Mouse (Mus musculus) MEL (cell line): ENCODE measurements around the gene Hrh1. TPM values are rescaled to one million over a fixed set of nuclear protein-coding genes. Genes with fewer than 3 reads are reported as not detected.

Experiments used
- DNase-seq: peaks from one replicate; pipeline ENCODE4 v3.0.0; 2011; ENCODE audit warnings: low read depth, low spot score
- H3K27ac ChIP-seq: 2 replicates; pipeline ENCODE4 v1.5.1; 2012; ENCODE audit warnings: low read depth, mild to moderate bottlenecking, control low read depth, low read length, moderate library complexity; ENCODE audit not compliant: control insufficient read depth
- H3K27me3 ChIP-seq, 2 experiments: fragments of 150-350 bp in 1 of 2; sonication (generic) in 1 of 2; 2 replicates each; pipeline ENCODE4 v1.6.1; 2012; ENCODE audit warnings: low read length in 2 of 2, mild to moderate bottlenecking in 2 of 2, improper control_type of control experiment in 1 of 2, moderate library complexity in 1 of 2; ENCODE audit not compliant: insufficient read depth in 2 of 2, control insufficient read depth in 1 of 2
- H3K36me3 ChIP-seq, 2 experiments: 2 replicates each; pipeline ENCODE4 v1.6.1; 2012 to 2014; ENCODE audit warnings: low read length in 2 of 2, improper control_type of control experiment in 1 of 2, inconsistent platforms in 1 of 2, mild to moderate bottlenecking in 1 of 2; ENCODE audit not compliant: insufficient read depth in 2 of 2, control insufficient read depth in 1 of 2
- H3K4me1 ChIP-seq, 2 experiments: fragments of 150-350 bp in 1 of 2; sonication (generic) in 1 of 2; 2 replicates each; pipeline ENCODE4 v1.6.1; 2012; ENCODE audit warnings: low read length in 2 of 2, improper control_type of control experiment in 1 of 2, mild to moderate bottlenecking in 1 of 2; ENCODE audit not compliant: insufficient read depth in 2 of 2, control insufficient read depth in 1 of 2
- H3K4me3 ChIP-seq, 2 experiments: fragments of 150-350 bp in 1 of 2; sonication (generic) in 1 of 2; 2 replicates each; pipeline ENCODE4 v1.5.1; 2012; ENCODE audit warnings: low read depth in 2 of 2, low read length in 2 of 2, mild to moderate bottlenecking in 2 of 2, moderate library complexity in 2 of 2, control low read depth in 1 of 2, improper control_type of control experiment in 1 of 2; ENCODE audit not compliant: control insufficient read depth in 1 of 2, insufficient read depth in 1 of 2
- H3K79me2 ChIP-seq: 2 replicates; pipeline ENCODE4 v1.6.1; 2012; ENCODE audit warnings: mild to moderate bottlenecking, low read length, moderate library complexity; ENCODE audit not compliant: control insufficient read depth, poor library complexity, insufficient read depth
- H3K9ac ChIP-seq: 2 replicates; pipeline ENCODE4 v1.6.1; 2012; ENCODE audit warnings: low read depth, mild to moderate bottlenecking, control low read depth, low read length, moderate library complexity; ENCODE audit not compliant: control insufficient read depth, poor library complexity, severe bottlenecking
- H3K9me3 ChIP-seq: fragments of 150-350 bp; sonication (generic); replicated peaks from 2 replicates; pipeline ENCODE4 v1.6.1; 2012; ENCODE audit warnings: mild to moderate bottlenecking, low read length, improper control_type of control experiment, moderate library complexity; ENCODE audit not compliant: insufficient read depth
- CHD1 ChIP-seq: IDR thresholded peaks from 2 replicates; pipeline ENCODE4 v1.6.1; 2012; ENCODE audit warnings: low read depth, mild to moderate bottlenecking, inconsistent platforms, low read length, improper control_type of control experiment
- HCFC1 ChIP-seq: IDR thresholded peaks from 2 replicates; pipeline ENCODE4 v1.6.1; 2012; ENCODE audit warnings: low read depth, mild to moderate bottlenecking, inconsistent platforms, low read length, improper control_type of control experiment, moderate library complexity
- KAT2A ChIP-seq: conservative IDR thresholded peaks from 2 replicates; pipeline ENCODE4 v1.6.1; 2012; ENCODE audit warnings: low read depth, low read length, improper control_type of control experiment, inconsistent platforms
- MAFK ChIP-seq: IDR thresholded peaks from 2 replicates; pipeline ENCODE4 v1.6.1; 2011; ENCODE audit warnings: low read depth, mild to moderate bottlenecking, low read length, improper control_type of control experiment, borderline replicate concordance
- MAX ChIP-seq: IDR thresholded peaks from 2 replicates; pipeline ENCODE4 v1.6.1; 2011; ENCODE audit warnings: low read length, improper control_type of control experiment
- MAZ ChIP-seq: IDR thresholded peaks from 2 replicates; pipeline ENCODE4 v1.6.1; 2012; ENCODE audit warnings: low read depth, mild to moderate bottlenecking, inconsistent platforms, low read length, improper control_type of control experiment
- MXI1 ChIP-seq: IDR thresholded peaks from 2 replicates; pipeline ENCODE4 v1.6.1; 2011; ENCODE audit warnings: mild to moderate bottlenecking, low read depth, low read length, improper control_type of control experiment
- POLR2A ChIP-seq, 2 experiments: IDR thresholded peaks; 2 replicates each; pipeline ENCODE4 v1.6.1; 2011 to 2012; ENCODE audit warnings: low read length in 2 of 2, mild to moderate bottlenecking in 2 of 2, control low read depth in 1 of 2, improper control_type of control experiment in 1 of 2, low read depth in 1 of 2, moderate library complexity in 1 of 2; ENCODE audit not compliant: control insufficient read depth in 1 of 2, insufficient read depth in 1 of 2, poor library complexity in 1 of 2
- POLR2AphosphoS2 ChIP-seq: IDR thresholded peaks from 2 replicates; pipeline ENCODE4 v1.6.1; 2011; ENCODE audit warnings: low read length, improper control_type of control experiment
- RCOR1 ChIP-seq: IDR thresholded peaks from 2 replicates; pipeline ENCODE4 v1.6.1; 2012; ENCODE audit warnings: low read depth, mild to moderate bottlenecking, inconsistent platforms, low read length, improper control_type of control experiment
- SIN3A ChIP-seq: IDR thresholded peaks from 2 replicates; pipeline ENCODE4 v1.6.1; 2012; ENCODE audit warnings: low read length, improper control_type of control experiment, inconsistent platforms
- TAL1 ChIP-seq: IDR thresholded peaks from 2 replicates; pipeline ENCODE4 v1.6.1; 2012; ENCODE audit warnings: mild to moderate bottlenecking, inconsistent platforms, low read length, moderate library complexity, mixed read lengths
- TBP ChIP-seq: IDR thresholded peaks from 2 replicates; pipeline ENCODE4 v1.8.0; 2011; ENCODE audit warnings: low read depth, low read length, improper control_type of control experiment
- TCF12 ChIP-seq: IDR thresholded peaks from 2 replicates; pipeline ENCODE4 v1.6.1; 2014; ENCODE audit warnings: low read depth, mild to moderate bottlenecking, inconsistent platforms, low read length, improper control_type of control experiment, moderate library complexity
- USF2 ChIP-seq, 2 experiments: IDR thresholded peaks; 2 replicates each; pipeline ENCODE4 v1.6.1; 2011 to 2012; ENCODE audit warnings: improper control_type of control experiment in 2 of 2, low read length in 2 of 2, borderline replicate concordance in 1 of 2, inconsistent platforms in 1 of 2, low read depth in 1 of 2, mild to moderate bottlenecking in 1 of 2; ENCODE audit not compliant: insufficient read depth in 1 of 2
- ZC3H11A ChIP-seq: IDR thresholded peaks from 2 replicates; pipeline ENCODE4 v1.6.1; 2012; ENCODE audit warnings: low read depth, mild to moderate bottlenecking, inconsistent platforms, low read length, improper control_type of control experiment
- ZNF384 ChIP-seq: IDR thresholded peaks from 2 replicates; pipeline ENCODE4 v1.6.1; 2012; ENCODE audit warnings: low read depth, mild to moderate bottlenecking, inconsistent platforms, low read length, improper control_type of control experiment
- polyA plus RNA-seq, 2 experiments: library from polyadenylated mRNA; stranded (reverse) in 1 of 2; unstranded in 1 of 2; fragments of >175 nt in 1 of 2; fragments of >200 nt in 1 of 2; gene quantifications; 2 replicates each; pipeline versions ENCODE4 v1.2.1 to v1.2.4; 2012; ENCODE audit warnings: low replicate concordance in 2 of 2, low read depth in 1 of 2; ENCODE audit not compliant: insufficient read length in 2 of 2, insufficient read depth in 1 of 2, missing spikeins in 1 of 2
- total RNA-seq: library from RNA; depleted of rRNA; stranded (reverse); fragments of 300-350 nt; gene quantifications from 2 replicates; pipeline ENCODE4 v1.2.3, GENCODE M21; 2012

Gene Hrh1
- total and polyA plus RNA-seq, 3 experiments, result not detected

DNA sequence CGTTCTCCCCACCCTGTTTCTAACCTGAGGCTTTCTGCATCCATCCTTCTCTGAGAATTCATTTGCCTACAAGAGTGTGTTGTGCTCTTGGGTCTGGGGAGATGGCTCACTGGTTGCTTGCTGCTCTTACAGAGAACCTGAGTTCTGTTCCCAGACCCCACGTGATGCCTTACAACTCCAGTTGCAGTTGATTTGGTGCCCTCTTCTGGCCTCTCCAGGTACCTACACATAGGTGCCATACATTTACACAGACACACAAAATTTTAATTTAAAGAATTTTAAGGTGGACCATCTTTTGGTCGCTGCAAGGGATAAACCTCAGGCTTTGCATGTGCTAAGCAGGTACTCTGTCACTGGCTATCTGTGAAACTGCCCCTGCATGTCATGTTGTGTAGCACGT, 57.5 kb downstream of the Hrh1 start:
- H3K36me3 ChIP-seq, result no peaks in the 10 kb centered on the region
- H3K27me3 ChIP-seq, result no peaks in the 10 kb centered on the region
- no peaks in the 10 kb centered on the region for H3K9me3 ChIP-seq
- H3K4me1 ChIP-seq, result no peaks in the 10 kb centered on the region
- DNase-seq, result no peak
- H3K79me2 ChIP-seq, result no peaks in the 10 kb centered on the region
- no peak overlapping the region for H3K27ac ChIP-seq
- H3K9ac ChIP-seq, result no peak overlapping the region
- no peak for TF ChIP-seq MAFK
- TF ChIP-seq HCFC1, result no peak
- no peak for TF ChIP-seq SIN3A
- no peak for TF ChIP-seq ZNF384
- no peak for TF ChIP-seq USF2 (IDR thresholded peaks at IDR 0.05; ENCODE audit: borderline replicate concordance in 1 of 2, insufficient read depth in 1 of 2, low read depth in 1 of 2, low read length in 2 of 2)
- no peak for TF ChIP-seq CHD1
- TF ChIP-seq RCOR1, result no peak
- TF ChIP-seq MAX, result no peak
- no peak for TF ChIP-seq TAL1
- no peak for TF ChIP-seq TCF12
- no peak for TF ChIP-seq MAZ
- H3K4me3 ChIP-seq, result no peak overlapping the region

DNA sequence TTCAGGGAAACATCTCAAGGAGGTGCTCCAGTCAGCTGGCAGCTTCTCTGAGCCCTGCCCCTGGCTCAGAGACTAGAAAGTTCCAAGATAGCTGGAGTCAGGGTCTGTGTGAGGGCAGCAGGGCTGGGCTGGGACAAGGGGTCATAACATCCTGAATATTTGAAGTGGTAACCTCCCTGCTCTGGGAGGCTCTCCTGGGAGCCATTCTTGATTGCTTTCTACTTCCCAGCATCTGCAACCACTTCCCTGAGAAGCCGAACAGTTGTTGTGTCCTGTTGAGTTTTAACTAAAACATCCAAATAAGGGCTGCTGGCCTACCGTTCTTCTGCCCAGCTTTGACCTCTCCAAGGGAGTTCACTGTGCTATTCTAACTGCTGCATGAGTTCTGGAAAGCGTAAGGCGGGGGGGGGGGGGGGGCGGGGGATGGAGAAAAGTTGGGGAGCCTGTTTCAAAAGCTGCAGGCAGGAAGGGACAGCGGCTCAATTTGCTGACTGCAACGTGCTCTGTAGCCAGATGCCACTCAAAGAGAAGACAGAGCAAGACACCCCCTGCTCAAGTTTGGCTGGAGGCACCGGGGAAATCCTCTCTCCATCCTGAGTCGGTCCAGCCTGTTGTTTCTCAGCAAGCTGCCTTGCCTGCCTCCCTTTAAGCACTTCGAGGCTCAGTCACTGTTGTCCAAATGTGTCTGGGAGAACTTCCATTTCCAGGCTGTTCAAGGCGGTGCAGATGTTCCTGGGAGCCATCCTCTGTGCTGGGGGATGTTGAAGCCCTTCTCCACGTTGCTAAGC, 58.7 kb downstream of the Hrh1 start:
- Histone ChIP-seq H3K9me3 (no peaks in the 10 kb centered on the region), H3K4me3 (no peak overlapping the region), H3K36me3 (no peaks in the 10 kb centered on the region), H3K4me1 (no peaks in the 10 kb centered on the region), H3K9ac (no peak overlapping the region), H3K27me3 (no peaks in the 10 kb centered on the region), H3K79me2 (no peaks in the 10 kb centered on the region), H3K27ac (no peak overlapping the region)
- TF ChIP-seq POLR2AphosphoS2 (no peak), TAL1 (no peak), MXI1 (no peak), KAT2A (no peak), ZC3H11A (no peak), TBP (no peak), POLR2A (IDR thresholded peaks at IDR 0.05; ENCODE audit: control insufficient read depth in 1 of 2, insufficient read depth in 1 of 2, low read depth in 1 of 2, low read length in 2 of 2, poor library complexity in 1 of 2) (no peak)
- DNase-seq, result no peak
